Mouse (Mus musculus) olfactory bulb, adult 2 months (tissue): ENCODE measurements around the gene Tgoln1.

Experiments used
- CTCF ChIP-seq: fragments of 200-500 bp; IDR thresholded peaks from 2 replicates; pipeline ENCODE4 v1.5.1; 2012; ENCODE audit warnings: low read depth, mild to moderate bottlenecking, low read length, moderate library complexity; ENCODE audit not compliant: insufficient read depth
- POLR2A ChIP-seq: fragments of 200-500 bp; IDR thresholded peaks from 2 replicates; pipeline ENCODE4 v1.6.1; 2012; ENCODE audit warnings: mild to moderate bottlenecking, low read depth, low read length, moderate library complexity; ENCODE audit not compliant: insufficient read depth

- TF ChIP-seq CTCF (no peak), POLR2A (peak; percentile 90)
Measured at GRCm38 (mm10) chr6:72616643-72617288, at the start of gene Tgoln1.
